Mouse (Mus musculus) midbrain, embryonic 10.5 days (tissue): Measurements from ENCODE around the gene Nthl1. TPM values are rescaled to one million over a fixed set of nuclear protein-coding genes. Genes with fewer than 3 reads are reported as not detected.

ENCODE experiments used
- DNase-seq: peaks from one replicate; pipeline ENCODE4 v3.0.0-alpha.2; 2017; ENCODE audit warnings: low spot score
- H3K27ac ChIP-seq: fragments of 300-500 bp; sonication (generic); replicated peaks from 2 replicates; pipeline ENCODE4 v1.5.1; 2016; ENCODE audit warnings: mild to moderate bottlenecking
- H3K27me3 ChIP-seq: fragments of 300-500 bp; sonication (generic); 2 replicates; pipeline ENCODE4 v1.6.1; 2016; ENCODE audit warnings: low read depth, mild to moderate bottlenecking; ENCODE audit not compliant: poor library complexity, severe bottlenecking
- H3K36me3 ChIP-seq: fragments of 300-500 bp; sonication (generic); 2 replicates; pipeline ENCODE4 v1.6.1; 2016; ENCODE audit warnings: mild to moderate bottlenecking, moderate library complexity
- H3K4me1 ChIP-seq: fragments of 300-500 bp; sonication (generic); 2 replicates; pipeline ENCODE4 v1.6.1; 2016
- H3K4me3 ChIP-seq: fragments of 300-500 bp; sonication (generic); 2 replicates; pipeline ENCODE4 v1.5.1; 2016; ENCODE audit warnings: mild to moderate bottlenecking, moderate library complexity
- H3K9me3 ChIP-seq: fragments of 300-500 bp; sonication (generic); replicated peaks from 2 replicates; pipeline ENCODE4 v1.6.1; 2016; ENCODE audit warnings: mild to moderate bottlenecking
- WGBS: fragments of 180-500 bp; shearing (Covaris S2); methylation state at CpG from one replicate; pipeline ENCODE4 v1.1.7; 2016; 5-methylcytosine and 5-hydroxymethylcytosine counted together
- polyA plus RNA-seq: library from polyadenylated mRNA; unstranded; fragments of >200 nt; fragmentation: Nextera tagmentation; extraction: Ambion mirVana; gene quantifications from 2 replicates; pipeline ENCODE4 v1.2.1, GENCODE M21; 2016

Gene Nthl1
- 25.2 and 25.3 TPM in 2 replicates for polyA plus RNA-seq

DNA sequence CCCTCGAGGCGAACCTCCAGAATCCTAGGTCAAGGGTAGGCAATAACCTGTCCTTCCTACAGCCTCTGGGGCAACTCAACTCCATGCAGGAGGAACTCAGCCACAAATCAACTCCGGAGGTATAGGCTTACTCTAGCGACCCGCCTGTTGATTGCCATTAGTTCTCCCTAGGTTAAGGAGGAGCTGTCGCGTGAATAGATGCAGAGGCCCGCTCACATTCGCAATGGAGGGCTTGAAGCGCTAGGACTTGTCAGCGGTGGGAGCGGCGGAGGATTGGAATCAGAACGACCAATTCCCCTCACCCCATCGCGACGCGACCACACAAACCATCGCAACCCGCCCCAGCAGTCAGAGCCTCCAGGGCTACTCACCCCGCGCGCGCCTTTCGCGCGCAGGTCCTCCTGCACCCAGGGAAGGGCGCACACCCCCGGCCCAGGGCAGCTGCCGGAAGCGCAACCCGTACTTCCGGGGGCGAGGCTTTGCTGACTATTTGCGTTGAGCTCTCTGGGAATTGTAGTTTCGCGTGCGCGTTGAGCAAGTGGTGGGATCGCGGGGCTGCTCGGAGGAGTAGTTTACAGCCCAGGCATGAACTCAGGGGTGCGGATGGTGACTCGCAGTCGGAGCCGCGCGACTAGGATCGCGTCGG, at the start of gene Nthl1, which contains the start of gene Tsc2:
TSS of gene Nthl1 (plus strand) at position 514 of the 646 bp plus-strand sequence.
TSS of gene Tsc2 (minus strand) at position 464 of the 646 bp plus-strand sequence.
- H3K36me3 ChIP-seq = peaks cover 38% of the 10 kb centered on the region
- H3K4me3 ChIP-seq = peak within 1 kb of the TSS; percentile 68
- peaks cover 27% of the 10 kb centered on the region for H3K4me1 ChIP-seq
- DNase-seq = peak; percentile 90
- H3K9me3 ChIP-seq = no peaks in the 10 kb centered on the region
- WGBS = 1% methylated on average over 51 of the region's 51 CpGs
- H3K27ac ChIP-seq = peak within 1 kb of the TSS; percentile 88
- H3K27me3 ChIP-seq = no peaks in the 10 kb centered on the region

DNA sequence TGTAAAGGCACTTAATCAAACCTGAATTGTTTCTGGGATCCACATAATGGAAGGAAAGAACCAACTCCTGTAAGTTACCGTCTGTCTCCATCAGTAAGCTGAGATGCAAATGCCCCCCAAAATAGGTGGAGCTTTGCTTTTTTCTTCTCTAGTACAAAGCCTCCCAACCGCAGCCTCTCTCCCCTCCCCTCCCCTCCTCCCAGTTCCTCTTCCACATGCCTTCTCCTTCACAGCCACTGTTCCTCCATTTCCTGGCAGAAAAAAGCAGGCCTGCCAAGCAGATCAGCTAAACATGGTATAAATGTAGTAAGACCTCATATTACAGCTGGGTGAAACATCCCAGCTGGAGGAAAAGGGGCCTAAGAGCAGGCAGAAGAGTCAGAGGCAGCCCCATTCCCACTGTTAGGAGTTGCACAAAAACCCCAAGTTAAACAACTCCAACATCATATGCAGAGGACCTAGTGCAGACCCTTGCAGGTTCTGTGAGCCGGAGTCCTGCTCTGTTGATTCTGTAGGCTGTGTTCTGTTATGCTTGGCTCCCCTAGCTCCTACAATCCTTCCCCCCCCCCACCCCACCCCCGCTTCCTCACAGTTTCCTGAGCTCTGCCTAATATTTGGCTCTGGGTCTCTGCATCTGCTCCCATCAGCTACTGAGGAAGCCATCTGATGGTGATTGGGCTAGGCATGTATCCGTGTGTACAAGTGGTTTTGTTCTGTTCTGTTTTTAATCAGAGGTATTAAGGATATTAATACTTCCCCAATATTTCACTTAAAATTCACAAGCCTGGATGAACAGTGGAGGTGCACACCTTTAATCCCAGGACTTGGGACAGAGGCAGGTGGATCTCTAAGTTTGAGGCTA, 48.6 kb upstream of the Nthl1 start:
- Histone ChIP-seq H3K9me3 (no peaks in the 10 kb centered on the region), H3K36me3 (peaks cover 95% of the 10 kb centered on the region), H3K27me3 (no peaks in the 10 kb centered on the region), H3K4me3 (no peak overlapping the region), H3K27ac (no peak overlapping the region), H3K4me1 (no peaks in the 10 kb centered on the region)
- no peak for DNase-seq
- 75% methylated on average over 5 of the region's 5 CpGs for WGBS

DNA sequence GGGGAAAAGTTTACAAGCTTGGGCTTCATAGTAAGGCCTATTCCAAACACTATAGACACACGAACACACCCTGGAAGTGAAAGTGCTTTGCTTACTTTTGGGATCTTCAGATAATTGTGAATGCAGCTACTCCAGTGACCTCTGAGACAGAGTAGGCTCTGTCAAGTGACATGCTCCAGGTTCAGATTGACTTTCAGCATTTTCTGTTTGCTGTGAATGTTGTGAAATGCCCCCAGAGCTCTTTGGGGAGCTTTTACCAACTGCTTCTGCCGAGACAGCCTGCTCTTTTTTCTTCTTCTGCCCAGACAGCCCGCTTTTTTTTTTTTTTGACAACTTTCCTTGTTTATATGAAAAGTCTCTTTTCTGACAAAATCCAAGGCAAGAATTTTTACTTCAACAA, 48.0 kb upstream of the Nthl1 start:
- Histone ChIP-seq H3K9me3 (no peaks in the 10 kb centered on the region), H3K27me3 (no peaks in the 10 kb centered on the region), H3K27ac (no peak overlapping the region), H3K4me3 (no peak overlapping the region), H3K36me3 (peaks cover 94% of the 10 kb centered on the region), H3K4me1 (no peaks in the 10 kb centered on the region)
- WGBS = 77% methylated on average over 3 of the region's 3 CpGs
- DNase-seq = no peak

DNA sequence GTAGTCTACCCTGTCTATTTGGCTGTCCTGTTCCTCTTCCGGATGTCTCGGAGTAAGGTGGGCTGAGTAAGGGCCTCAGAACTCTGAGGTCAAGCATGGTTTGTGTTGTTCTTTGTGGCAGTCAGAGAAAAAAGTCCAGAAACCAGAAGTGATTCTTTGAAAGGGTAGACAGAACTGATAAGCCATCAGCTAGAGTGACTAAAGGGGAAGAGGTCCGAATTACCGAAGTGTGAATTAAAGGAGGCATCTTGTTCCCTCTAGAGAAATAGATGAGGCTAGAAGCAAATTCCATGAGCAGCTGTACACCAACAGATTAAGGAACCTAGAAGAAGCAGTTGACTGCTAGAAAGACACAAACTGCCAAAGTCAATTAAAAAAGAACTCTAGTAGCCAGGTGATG, 45.9 kb upstream of the Nthl1 start:
- Histone ChIP-seq H3K27ac (no peak overlapping the region), H3K36me3 (peaks cover 91% of the 10 kb centered on the region), H3K4me1 (no peaks in the 10 kb centered on the region), H3K4me3 (no peak overlapping the region), H3K27me3 (no peaks in the 10 kb centered on the region), H3K9me3 (no peaks in the 10 kb centered on the region)
- 92% methylated on average over 4 of the region's 4 CpGs for WGBS
- DNase-seq = no peak

DNA sequence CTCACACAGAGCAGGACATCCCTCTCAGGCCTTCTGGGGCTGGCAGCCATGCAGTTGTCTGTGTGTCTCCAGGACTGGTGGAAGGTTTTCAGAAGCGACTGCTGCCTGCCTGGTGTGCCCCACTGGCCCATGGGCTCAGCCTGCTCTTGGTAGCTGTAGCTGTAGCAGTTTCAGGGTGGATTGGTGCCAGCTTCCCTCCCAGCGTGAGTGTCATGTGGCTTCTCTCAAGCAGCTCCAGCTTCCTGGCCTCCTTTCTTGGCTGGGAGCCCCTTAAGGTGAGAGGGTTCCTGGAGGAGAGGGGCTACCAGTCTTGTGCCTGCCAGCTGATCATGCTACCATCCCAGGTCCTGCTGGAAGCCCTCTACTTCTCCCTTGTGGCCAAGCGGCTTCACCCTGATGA, 41.5 kb upstream of the Nthl1 start:
- no peaks in the 10 kb centered on the region for H3K9me3 ChIP-seq
- DNase-seq = no peak
- H3K27ac ChIP-seq = no peak overlapping the region
- H3K4me1 ChIP-seq = no peaks in the 10 kb centered on the region
- peaks cover 96% of the 10 kb centered on the region for H3K36me3 ChIP-seq
- H3K27me3 ChIP-seq = no peaks in the 10 kb centered on the region
- H3K4me3 ChIP-seq = no peak overlapping the region
- WGBS = 88% methylated on average over 3 of the region's 3 CpGs

- 96% methylated on average over 5 of the region's 5 CpGs for WGBS
- no peaks in the 10 kb centered on the region for H3K9me3 ChIP-seq
- H3K4me3 ChIP-seq = no peak overlapping the region
- H3K27me3 ChIP-seq = no peaks in the 10 kb centered on the region
- no peak for DNase-seq
- H3K36me3 ChIP-seq = peaks cover 96% of the 10 kb centered on the region
- no peak overlapping the region for H3K27ac ChIP-seq
- H3K4me1 ChIP-seq = no peaks in the 10 kb centered on the region
These were observed 40.8 kb upstream of the Nthl1 start for GRCm38 (mm10) chr17:24591695-24592094.

GRCm38 (mm10) chr17:24593248-24593647, 39.2 kb upstream of the Nthl1 start:
- Histone ChIP-seq H3K36me3 (peaks cover 96% of the 10 kb centered on the region), H3K27ac (no peak overlapping the region), H3K4me1 (no peaks in the 10 kb centered on the region), H3K9me3 (no peaks in the 10 kb centered on the region), H3K4me3 (no peak overlapping the region), H3K27me3 (no peaks in the 10 kb centered on the region)
- DNase-seq = no peak
- WGBS = 87% methylated on average over 5 of the region's 5 CpGs

DNA sequence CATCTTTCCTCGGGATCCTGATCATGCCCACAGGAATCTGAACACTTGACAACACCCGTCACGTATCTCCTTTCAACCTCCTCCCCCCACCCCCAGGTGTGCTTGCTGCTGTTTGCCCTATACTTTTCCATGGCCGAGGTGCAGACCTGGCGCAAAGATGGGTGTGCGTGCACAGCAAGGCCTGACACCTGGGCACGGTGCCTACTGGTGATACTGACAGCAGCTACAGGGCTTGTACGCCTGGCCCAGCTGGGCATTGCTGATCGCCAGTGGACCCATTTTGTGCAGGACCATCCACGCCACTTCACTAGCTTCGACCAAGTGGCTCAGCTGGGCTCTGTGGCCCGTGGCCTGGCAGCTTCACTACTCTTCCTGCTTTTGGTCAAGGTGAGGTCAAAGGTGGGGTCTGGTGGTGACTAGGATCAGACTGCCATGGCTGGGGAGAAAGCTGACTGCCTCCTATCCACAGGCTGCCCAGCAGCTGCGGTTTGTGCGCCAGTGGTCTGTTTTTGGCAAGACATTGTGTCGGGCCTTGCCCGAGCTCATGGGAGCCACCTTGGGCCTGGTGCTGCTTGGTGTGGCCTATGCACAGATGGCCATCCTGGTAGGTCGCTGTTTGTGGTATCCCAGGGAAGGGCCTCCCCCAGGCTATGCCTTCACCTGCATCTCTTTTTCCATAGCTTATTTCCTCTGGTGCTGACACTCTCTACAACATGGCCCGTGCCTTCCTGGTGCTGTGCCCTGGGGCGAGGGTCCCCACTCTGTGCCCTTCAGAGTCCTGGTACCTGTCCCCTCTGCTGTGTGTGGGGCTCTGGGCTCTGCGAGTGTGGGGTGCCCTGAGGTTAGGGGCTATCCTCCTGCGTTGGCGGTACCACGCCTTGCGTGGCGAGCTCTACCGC, 38.2 kb upstream of the Nthl1 start:
- peaks cover 97% of the 10 kb centered on the region for H3K36me3 ChIP-seq
- H3K27ac ChIP-seq = no peak overlapping the region
- no peaks in the 10 kb centered on the region for H3K4me1 ChIP-seq
- no peak overlapping the region for H3K4me3 ChIP-seq
- H3K9me3 ChIP-seq = no peaks in the 10 kb centered on the region
- 95% methylated on average over 26 of the region's 26 CpGs for WGBS
- no peaks in the 10 kb centered on the region for H3K27me3 ChIP-seq
- no peak for DNase-seq

- no peak for DNase-seq
- Histone ChIP-seq H3K27ac (no peak overlapping the region), H3K4me3 (no peak overlapping the region), H3K4me1 (no peaks in the 10 kb centered on the region), H3K36me3 (peaks cover 100% of the 10 kb centered on the region), H3K27me3 (no peaks in the 10 kb centered on the region), H3K9me3 (no peaks in the 10 kb centered on the region)
- 78% methylated on average over 17 of the region's 17 CpGs for WGBS
These were observed 37.1 kb upstream of the Nthl1 start for GRCm38 (mm10) chr17:24595126-24596072.

- H3K9me3 ChIP-seq = no peaks in the 10 kb centered on the region
- DNase-seq = no peak
These were observed 36.4 kb upstream of the Nthl1 start for GRCm38 (mm10) chr17:24596073-24596466.

GRCm38 (mm10) chr17:24596471-24597183, 35.9 kb upstream of the Nthl1 start:
- H3K9me3 ChIP-seq = no peaks in the 10 kb centered on the region
- H3K27me3 ChIP-seq = no peaks in the 10 kb centered on the region
- H3K27ac ChIP-seq = no peak overlapping the region
- WGBS = 91% methylated on average over 19 of the region's 19 CpGs
- H3K4me3 ChIP-seq = no peak overlapping the region
- no peaks in the 10 kb centered on the region for H3K4me1 ChIP-seq
- DNase-seq = no peak
- peaks cover 100% of the 10 kb centered on the region for H3K36me3 ChIP-seq

More at GRCm38 (mm10) chr17:24596073-24596466, 36.4 kb upstream of the Nthl1 start:
- Histone ChIP-seq H3K4me3 (no peak overlapping the region), H3K27ac (no peak overlapping the region), H3K27me3 (no peaks in the 10 kb centered on the region), H3K36me3 (peaks cover 100% of the 10 kb centered on the region), H3K4me1 (no peaks in the 10 kb centered on the region)
- WGBS = 87% methylated on average over 5 of the region's 5 CpGs
